Mouse (Mus musculus) ES-E14 (cell line): Measurements from ENCODE around the gene Oaz1. TPM values are rescaled to one million over a fixed set of nuclear protein-coding genes. Genes with fewer than 3 reads are reported as not detected.
"Not testable (repeated sequence)": the region's sequence is repeated elsewhere in the genome, so short reads cannot be mapped to it uniquely, and the experiment has no call there.

ENCODE experiments used
- DNase-seq: peaks from one replicate; pipeline ENCODE4 v3.0.0-alpha.2; 2013; ENCODE audit warnings: low read depth, low spot score
- H3K27ac ChIP-seq: 2 replicates; pipeline ENCODE4 v1.5.1; 2012; ENCODE audit warnings: low read depth, mild to moderate bottlenecking, low read length, moderate library complexity, mixed read lengths; ENCODE audit not compliant: poor library complexity, insufficient read depth, severe bottlenecking
- H3K36me3 ChIP-seq: 2 replicates; pipeline ENCODE4 v1.6.1; 2012; ENCODE audit warnings: mild to moderate bottlenecking, low read length, moderate library complexity, mixed read lengths; ENCODE audit not compliant: control insufficient read depth, poor library complexity, insufficient read depth, severe bottlenecking
- H3K4me1 ChIP-seq, 2 experiments: fragments of 150-350 bp in 1 of 2; sonication (generic) in 1 of 2; 2 replicates each; pipeline ENCODE4 v1.6.1; 2012; ENCODE audit warnings: low read length in 2 of 2, mild to moderate bottlenecking in 1 of 2, mixed read lengths in 1 of 2; ENCODE audit not compliant: control insufficient read depth in 2 of 2, insufficient read depth in 2 of 2, poor library complexity in 1 of 2
- H3K4me3 ChIP-seq, 2 experiments: fragments of 150-350 bp in 1 of 2; sonication (generic) in 1 of 2; 2 replicates each; pipeline ENCODE4 v1.5.1; 2012; ENCODE audit warnings: low read length in 2 of 2, low read depth in 1 of 2, mild to moderate bottlenecking in 1 of 2, mixed read lengths in 1 of 2; ENCODE audit not compliant: insufficient read depth in 1 of 2, poor library complexity in 1 of 2, severe bottlenecking in 1 of 2
- H3K9ac ChIP-seq: 2 replicates; pipeline ENCODE4 v1.6.1; 2012; ENCODE audit warnings: low read depth, mild to moderate bottlenecking, low read length, mixed read lengths; ENCODE audit not compliant: poor library complexity, insufficient read depth, severe bottlenecking
- H3K9me3 ChIP-seq: fragments of 150-350 bp; sonication (generic); 2 replicates; pipeline ENCODE4 v1.6.1; 2012; ENCODE audit warnings: low read depth, mild to moderate bottlenecking, low read length; ENCODE audit not compliant: control insufficient read depth, insufficient read depth
- CHD2 ChIP-seq: IDR thresholded peaks from 2 replicates; pipeline ENCODE4 v1.6.1; 2014; ENCODE audit warnings: mild to moderate bottlenecking, low read depth, low read length, inconsistent platforms
- HCFC1 ChIP-seq: IDR thresholded peaks from 2 replicates; pipeline ENCODE4 v1.6.1; 2012; ENCODE audit warnings: low read length, inconsistent platforms, borderline replicate concordance; ENCODE audit not compliant: insufficient read depth
- MAFK ChIP-seq: IDR thresholded peaks from 2 replicates; pipeline ENCODE4 v1.6.1; 2014; ENCODE audit warnings: mild to moderate bottlenecking, low read depth, low read length, inconsistent platforms; ENCODE audit not compliant: insufficient read depth
- ZC3H11A ChIP-seq: IDR thresholded peaks from 2 replicates; pipeline ENCODE4 v1.6.1; 2012; ENCODE audit warnings: low read depth, mild to moderate bottlenecking, inconsistent platforms, low read length, borderline replicate concordance
- ZNF384 ChIP-seq: IDR thresholded peaks from 2 replicates; pipeline ENCODE4 v1.6.1; 2012; ENCODE audit warnings: low read depth, low read length, inconsistent platforms
- in situ Hi-C, 2 experiments: fragments of 600-800 bp; cut with MboI; formaldehyde crosslinking; loops; one replicate each; pipeline ENCODE4 v1.15.1; 2025; ENCODE audit warnings: low sequenced_read_pairs in 2 of 2, inconsistent platforms in 1 of 2; ENCODE audit not compliant: unreplicated experiment in 2 of 2
- total RNA-seq: library from RNA; depleted of rRNA; stranded (reverse); fragments of 300-350 nt; gene quantifications from 2 replicates; pipeline ENCODE4 v1.2.3, GENCODE M21; 2012

Gene Oaz1
- total RNA-seq, 1 experiment: 823 TPM

DNA sequence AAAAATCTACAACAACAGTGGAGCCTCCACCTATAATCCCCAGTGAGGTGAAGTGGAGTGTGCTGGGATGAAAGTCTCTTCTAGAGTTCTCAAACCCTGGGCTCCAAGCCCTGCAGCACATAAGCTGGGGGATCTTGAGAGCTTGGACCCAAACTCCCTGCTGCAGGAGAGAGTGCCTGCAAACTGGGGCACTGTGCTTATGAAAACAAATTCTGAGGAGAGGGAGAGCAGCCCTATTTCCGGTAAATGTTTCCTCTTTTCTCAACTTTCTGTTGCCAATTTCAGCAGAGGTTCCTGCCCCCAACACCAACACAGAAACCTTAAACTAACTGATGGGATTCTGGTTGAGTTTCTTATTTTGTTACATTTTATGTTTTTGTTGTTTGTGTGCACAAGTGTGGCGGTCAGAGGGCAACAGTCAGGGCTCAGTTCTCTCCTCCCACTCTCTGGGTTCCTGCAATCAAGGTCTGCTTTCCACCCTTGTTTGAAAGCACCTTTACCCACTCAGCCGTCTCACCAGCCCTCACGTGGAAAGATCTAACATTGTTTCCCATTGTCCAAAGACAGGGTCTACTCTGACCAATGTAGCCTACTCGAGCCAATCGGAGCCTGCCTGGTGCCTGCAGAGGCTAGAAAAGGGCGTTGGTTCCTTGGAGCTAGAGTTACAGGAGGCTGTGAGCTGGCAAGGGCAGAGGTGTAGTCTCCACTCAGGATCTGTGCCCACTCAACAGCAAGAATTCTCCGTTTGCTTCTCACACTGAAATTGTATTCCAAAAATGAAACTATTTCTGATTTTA, 2.4 kb upstream of the Oaz1 start:
- Histone ChIP-seq H3K4me1 (peaks cover 0 to 5% of the 10 kb centered on the region in 2 experiments; a peak in 2 of 4 replicates), H3K27ac (no peak overlapping the region), H3K9me3 (no peaks in the 10 kb centered on the region), H3K9ac (peak overlapping the region; percentile 14; the same call in 1 of the 2 replicates), H3K4me3 (no peak overlapping the region), H3K36me3 (peaks cover 13% of the 10 kb centered on the region)
- no peak for TF ChIP-seq CHD2
- no peak for TF ChIP-seq ZNF384
- TF ChIP-seq MAFK: no peak
- no peak for TF ChIP-seq HCFC1
- no peak for TF ChIP-seq ZC3H11A
- no peak for DNase-seq
- in situ Hi-C loops: no loop called here

- no peak for DNase-seq
- Histone ChIP-seq H3K4me3 (no peak overlapping the region), H3K36me3 (peaks cover 21% of the 10 kb centered on the region), H3K4me1 (peaks cover 0 to 6% of the 10 kb centered on the region in 2 experiments; a peak in 2 of 4 replicates), H3K9ac (no peak overlapping the region), H3K27ac (no peak overlapping the region), H3K9me3 (no peaks in the 10 kb centered on the region)
- in situ Hi-C loops: no loop called here
- TF ChIP-seq HCFC1: no peak
- no peak for TF ChIP-seq MAFK
- TF ChIP-seq CHD2: no peak
- no peak for TF ChIP-seq ZNF384
- TF ChIP-seq ZC3H11A: 0 out of 2 replicates have a peak, but pooled peaks have one; percentile 6
Observed at GRCm38 (mm10) chr10:80824827-80825226, 1.6 kb upstream of the Oaz1 start.

GRCm38 (mm10) chr10:80827063-80827869, 810 bp downstream of the Oaz1 start:
- in situ Hi-C loops: no loop called here
- H3K9me3 ChIP-seq: no peaks in the 10 kb centered on the region
- peaks cover 22% of the 10 kb centered on the region for H3K36me3 ChIP-seq
- H3K27ac ChIP-seq: no peak overlapping the region; the same call in 1 of the 2 replicates
- no peak for DNase-seq
- H3K9ac ChIP-seq: peak overlapping the region; percentile 94
- H3K4me3 ChIP-seq: peak overlapping the region; percentile 77 to 86
- H3K4me1 ChIP-seq: peaks cover 0 to 13% of the 10 kb centered on the region in 2 experiments; a peak in 2 of 4 replicates
- TF ChIP-seq HCFC1 (0 out of 2 replicates have a peak, but pooled peaks have one; percentile 16), CHD2 (no peak), ZC3H11A (no peak), ZNF384 (no peak), MAFK (no peak)

GRCm38 (mm10) chr10:80827870-80828420, 1.5 kb downstream of the Oaz1 start:
- H3K4me1 ChIP-seq: peaks cover 0 to 13% of the 10 kb centered on the region in 2 experiments; a peak in 2 of 4 replicates
- in situ Hi-C loops: no loop called here
- H3K27ac ChIP-seq: no peak overlapping the region
- H3K9ac ChIP-seq: peak overlapping the region; percentile 94
- DNase-seq: no peak
- H3K36me3 ChIP-seq: peaks cover 22% of the 10 kb centered on the region
- H3K9me3 ChIP-seq: no peaks in the 10 kb centered on the region
- no peak for TF ChIP-seq ZNF384
- no peak; the same call in 1 of the 2 replicates for TF ChIP-seq HCFC1
- TF ChIP-seq ZC3H11A: no peak
- no peak for TF ChIP-seq MAFK
- no peak for TF ChIP-seq CHD2
- H3K4me3 ChIP-seq: peak overlapping the region; percentile 77 to 86

DNA sequence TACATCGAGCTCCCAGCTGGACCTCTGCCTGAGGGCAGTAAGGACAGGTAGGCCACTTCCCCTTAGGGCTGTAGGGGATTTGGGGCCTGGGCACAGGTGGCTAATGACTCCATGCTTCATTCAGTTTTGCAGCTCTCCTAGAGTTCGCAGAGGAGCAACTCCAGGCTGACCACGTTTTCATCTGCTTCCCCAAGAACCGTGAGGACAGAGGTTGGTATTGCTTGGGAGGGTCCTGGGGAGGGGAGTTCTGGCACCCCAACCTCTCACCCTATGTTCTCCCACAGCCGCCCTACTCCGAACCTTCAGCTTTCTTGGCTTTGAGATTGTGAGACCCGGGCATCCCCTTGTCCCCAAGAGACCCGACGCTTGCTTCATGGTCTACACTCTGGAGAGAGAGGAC, 2.1 kb downstream of the Oaz1 start:
- H3K27ac ChIP-seq, H3K9ac ChIP-seq, DNase-seq, H3K9me3 ChIP-seq, in situ Hi-C loops: not testable (repeated sequence)
- H3K4me3 ChIP-seq: peak overlapping the region in 1 of 2 experiments; percentile 86; a peak in 1 of 4 replicates
- peaks cover 22% of the 10 kb centered on the region for H3K36me3 ChIP-seq
- H3K4me1 ChIP-seq: peaks cover 0 to 13% of the 10 kb centered on the region in 2 experiments; a peak in 2 of 4 replicates
